Mouse (Mus musculus) cerebellum, adult (tissue): Measurements from ENCODE around the gene Cd320.
"Not testable (repeated sequence)": the region's sequence is repeated elsewhere in the genome, so short reads cannot be mapped to it uniquely, and the experiment has no call there.

Source experiments
- ATAC-seq: cut with Nextera tagmentation; 2 replicates; pipeline ENCODE4 v1.9.2; 2017; ENCODE audit warnings: mild to moderate bottlenecking, moderate library complexity, mixed read lengths; ENCODE audit not compliant: insufficient number of reproducible peaks, low FRiP score, low TSS enrichment

Cd320 gene

GRCm38 (mm10) chr17:33824084-33824996 is 18.6 kb upstream of the Cd320 start, which contains the start of the genes Rps28 and Ndufa7:
Gene Rps28, minus strand, starts transcription at chr17:33824562.
Gene Ndufa7, plus strand, starts transcription at chr17:33824572.
- peak; percentile 87 for ATAC-seq

DNA sequence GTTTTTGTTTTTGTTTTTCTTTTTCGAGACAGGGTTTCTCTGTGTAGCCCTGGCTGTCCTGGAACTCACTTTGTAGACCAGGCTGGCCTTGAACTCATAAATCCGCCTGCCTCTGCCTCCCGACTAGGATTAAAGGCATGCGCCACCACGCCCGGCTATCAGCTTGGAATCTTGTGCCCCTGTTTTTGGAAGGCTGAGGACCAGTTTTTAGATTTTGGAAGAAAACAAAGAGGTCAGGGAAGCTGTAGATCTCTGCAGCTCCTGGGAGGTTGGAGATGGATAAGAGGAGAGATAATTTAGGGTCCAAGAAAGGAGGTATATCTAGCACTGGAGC is 17.9 kb upstream of the Cd320 start:
- ATAC-seq: not testable (repeated sequence)

DNA sequence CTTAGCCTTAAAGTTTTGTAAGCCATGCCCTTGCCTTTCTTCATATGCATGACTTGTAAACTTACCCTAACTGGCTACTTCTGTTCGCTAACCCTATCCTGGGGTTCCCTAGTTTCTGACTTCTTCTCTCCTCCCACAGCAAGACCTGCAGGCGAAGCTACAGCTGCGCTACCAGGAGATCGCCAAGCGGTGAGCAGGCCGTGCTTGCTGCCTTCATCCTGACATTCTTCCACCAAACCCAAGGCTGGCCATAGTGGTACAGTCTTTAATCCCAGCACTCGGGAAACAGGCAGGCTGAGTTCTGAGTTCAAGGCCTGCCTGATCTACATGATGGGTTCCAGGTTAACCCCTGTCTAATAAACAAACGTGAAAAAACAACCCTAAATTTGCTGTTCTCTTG is 17.4 kb upstream of the Cd320 start:
- no peak for ATAC-seq

DNA sequence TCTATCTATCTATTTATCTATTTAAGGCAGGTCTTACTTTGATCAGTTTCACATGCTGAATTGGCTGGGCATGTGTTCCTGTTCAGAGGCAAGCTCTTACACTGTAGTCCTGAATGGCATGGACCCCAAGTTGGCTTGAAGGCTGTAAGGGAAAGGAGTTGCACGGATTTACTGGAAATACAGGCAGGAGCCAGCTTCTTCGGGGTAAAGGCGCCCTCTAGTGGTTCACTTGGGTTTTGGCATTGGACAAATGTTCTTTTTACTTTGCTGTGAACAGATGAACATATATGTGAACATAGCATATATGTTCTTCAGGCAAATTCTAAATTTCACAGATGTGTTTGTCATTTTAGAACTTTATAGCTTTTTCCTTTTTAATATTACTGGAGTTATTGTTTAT is 16.0 kb upstream of the Cd320 start:
- no peak for ATAC-seq

- ATAC-seq: no peak
These were observed 14.0 kb upstream of the Cd320 start for GRCm38 (mm10) chr17:33828892-33829291.

DNA sequence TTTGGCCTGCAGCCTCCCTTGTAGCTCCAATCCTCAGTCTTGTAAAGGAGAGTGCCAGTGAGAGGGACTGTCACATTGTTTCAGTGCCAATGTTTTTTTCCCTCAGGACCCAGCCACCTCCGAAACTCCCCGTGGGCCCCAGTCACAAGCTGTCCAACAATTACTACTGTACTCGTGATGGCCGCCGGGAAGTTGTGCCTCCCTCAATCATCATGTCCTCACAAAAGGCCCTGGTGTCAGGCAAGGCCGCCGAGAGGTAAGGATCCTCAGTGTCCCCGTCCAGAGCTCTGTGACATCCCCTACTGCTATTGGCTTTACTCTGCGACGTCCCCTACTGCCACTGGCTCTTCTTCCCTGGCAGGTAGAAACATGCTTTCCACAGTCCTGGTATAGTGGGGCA is 13.3 kb upstream of the Cd320 start:
- ATAC-seq: no peak

GRCm38 (mm10) chr17:33844196-33844595 is 1.3 kb downstream of the Cd320 start:
- ATAC-seq: no peak

- no peak for ATAC-seq
These were observed 5.2 kb downstream of the Cd320 start for GRCm38 (mm10) chr17:33848139-33848538.

- ATAC-seq: no peak
These were observed 8.4 kb downstream of the Cd320 start for GRCm38 (mm10) chr17:33851331-33851730.

DNA sequence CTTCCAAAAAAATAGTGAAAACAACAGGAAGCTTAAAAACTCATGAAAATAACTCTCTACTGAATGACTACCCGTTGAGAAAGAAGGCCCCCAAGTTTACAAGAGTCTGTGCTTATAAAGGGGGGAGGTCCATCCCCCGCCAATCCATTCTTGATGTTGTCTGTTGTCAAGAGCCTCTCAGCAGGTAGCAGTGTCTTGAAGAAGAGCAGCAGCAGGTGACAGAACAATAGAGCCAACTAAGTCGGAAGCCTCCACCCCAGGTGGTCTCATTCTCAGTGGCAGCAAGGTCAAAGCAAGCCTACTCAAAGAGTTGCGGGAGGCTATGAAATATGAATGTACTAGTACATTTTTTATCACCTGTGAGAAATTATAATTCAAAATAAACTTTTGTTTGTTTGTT is 14.9 kb downstream of the Cd320 start:
- no peak for ATAC-seq

DNA sequence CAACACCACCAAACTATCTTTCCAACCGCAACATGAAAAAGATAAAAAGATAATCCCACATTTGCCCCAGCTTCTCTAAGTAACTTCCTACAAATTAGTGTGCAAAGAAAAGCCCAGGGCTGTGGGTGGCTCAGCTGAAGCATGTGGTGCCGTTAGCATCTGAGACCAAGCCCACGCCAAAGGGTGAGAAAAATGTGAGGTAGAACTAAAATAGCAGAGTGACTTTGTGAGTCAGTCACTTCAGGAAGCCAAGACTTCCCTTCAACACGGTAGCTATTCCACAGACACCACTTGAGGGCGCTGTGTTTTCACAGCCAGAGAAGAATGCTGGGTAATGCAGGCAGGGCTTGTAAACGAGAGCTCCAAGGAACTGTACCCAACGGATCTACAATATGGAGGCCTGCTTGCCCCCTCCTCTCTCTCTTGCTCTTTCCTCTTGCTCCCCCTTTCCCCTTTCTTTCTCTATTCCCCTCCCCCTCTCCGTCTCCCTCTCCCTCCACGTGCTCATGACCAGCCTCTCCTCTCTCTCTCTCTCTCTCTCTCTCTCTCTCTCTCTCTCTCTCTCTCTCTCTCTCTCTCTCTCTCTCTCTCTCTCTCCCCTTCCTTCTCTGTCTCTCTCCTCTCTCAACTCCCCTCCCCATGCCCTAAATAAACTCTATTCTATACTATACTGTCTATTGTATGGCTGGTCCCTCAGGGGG is 22.6 kb downstream of the Cd320 start:
- no peak for ATAC-seq

- not testable (repeated sequence) for ATAC-seq
These were observed 30.6 kb downstream of the Cd320 start, which contains the start of gene Gm7029 for GRCm38 (mm10) chr17:33873537-33873936. Gene Gm7029, plus strand, starts transcription at chr17:33873837.

DNA sequence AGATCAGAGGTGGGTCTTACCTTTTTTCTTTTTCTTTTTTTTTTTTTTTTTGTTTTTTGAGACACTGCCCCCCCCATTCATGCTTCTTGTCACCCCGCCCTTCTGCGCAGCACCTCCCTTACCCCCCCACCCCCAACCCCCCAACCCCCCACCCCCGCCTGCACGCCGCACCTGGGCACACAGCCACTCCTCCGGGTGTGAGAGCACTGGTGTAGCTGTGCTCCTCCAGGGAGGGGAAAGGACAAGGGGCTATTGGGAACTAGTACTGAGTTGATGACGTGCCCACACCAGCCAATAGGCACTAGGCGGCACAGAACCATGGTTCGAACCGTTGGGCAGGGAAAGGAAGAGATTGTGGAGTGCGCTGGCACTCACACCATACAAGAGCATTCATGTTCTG is 31.5 kb downstream of the Cd320 start:
- no peak for ATAC-seq

- ATAC-seq: not testable (repeated sequence)
These were observed 32.9 kb downstream of the Cd320 start for GRCm38 (mm10) chr17:33875797-33876196.

DNA sequence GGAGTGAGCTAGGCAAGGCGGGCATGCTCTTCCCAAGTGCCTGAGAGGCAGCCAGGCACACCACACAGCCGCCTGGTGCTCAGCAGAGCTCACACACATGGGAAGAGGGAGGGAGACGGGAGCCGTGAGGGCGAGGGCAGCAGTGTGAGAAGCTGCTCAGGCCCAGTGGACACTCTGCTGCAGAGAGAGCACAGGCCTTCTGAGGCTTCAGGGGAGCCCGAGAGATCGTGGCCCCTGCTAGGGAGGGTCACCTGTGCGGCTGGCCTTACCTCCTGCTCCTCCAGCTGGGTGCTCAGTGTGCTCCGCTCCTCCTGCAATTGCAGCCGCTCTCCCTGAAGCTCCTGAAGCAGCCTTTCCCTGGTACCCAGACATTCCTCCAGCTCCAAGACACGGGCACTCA is 41.4 kb downstream of the Cd320 start:
- ATAC-seq: not testable (repeated sequence)

GRCm38 (mm10) chr17:33887802-33888201 is 44.9 kb downstream of the Cd320 start:
- ATAC-seq: not testable (repeated sequence)

GRCm38 (mm10) chr17:33888230-33888629 is 45.3 kb downstream of the Cd320 start:
- ATAC-seq: not testable (repeated sequence)

DNA sequence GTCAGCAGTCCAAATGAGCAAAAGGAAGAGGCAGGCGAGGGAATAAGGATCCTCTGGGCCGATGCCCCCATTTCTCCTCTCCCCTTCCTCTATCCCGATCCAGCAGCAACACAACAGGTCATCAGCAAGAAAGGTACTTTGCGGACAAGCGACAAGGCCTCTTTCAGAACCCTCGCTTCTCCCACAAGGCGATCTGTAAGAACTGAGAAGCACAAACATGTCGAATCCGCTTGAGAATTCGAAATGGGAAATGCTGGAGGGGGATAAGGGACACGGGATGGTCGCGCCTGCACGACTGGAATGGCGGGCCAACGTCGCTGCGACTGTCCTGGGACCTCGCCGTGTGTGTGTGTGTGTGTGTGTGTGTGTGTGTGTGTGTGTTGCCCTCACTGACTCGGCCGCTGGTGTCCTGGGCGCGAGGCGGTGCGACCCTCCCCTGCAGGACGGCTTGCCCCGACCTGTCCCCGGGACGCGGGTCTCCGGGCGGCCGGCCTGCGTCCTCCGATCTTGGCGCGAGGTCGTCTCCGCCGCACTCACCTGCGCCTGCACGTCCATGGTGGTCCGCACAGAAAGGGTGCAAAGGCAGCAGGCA is 47.1 kb downstream of the Cd320 start:
- not testable (repeated sequence) for ATAC-seq

- ATAC-seq: peak; percentile 99
These were observed 47.7 kb downstream of the Cd320 start, which contains the start of gene Kifc1 for GRCm38 (mm10) chr17:33890533-33891059. Gene Kifc1, minus strand, starts transcription at chr17:33890661.

DNA sequence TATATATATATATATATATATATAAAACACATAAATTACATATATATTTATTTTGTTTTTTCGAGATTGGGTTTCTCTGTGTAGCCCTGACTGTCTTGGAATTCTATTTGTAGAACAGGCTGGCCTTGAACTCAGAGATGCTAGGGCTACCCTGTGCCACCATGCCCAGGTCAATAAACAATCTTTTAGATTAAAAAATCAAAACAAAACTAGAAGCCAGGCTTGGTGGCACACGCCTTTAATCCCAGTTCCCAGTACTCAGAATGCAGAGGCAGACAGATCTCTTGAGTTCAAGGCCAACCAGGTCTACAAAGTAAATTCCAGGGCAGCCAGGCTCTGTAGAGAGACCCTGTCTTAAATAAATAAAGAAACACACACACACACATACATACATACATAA is 48.5 kb downstream of the Cd320 start:
- no peak for ATAC-seq

DNA sequence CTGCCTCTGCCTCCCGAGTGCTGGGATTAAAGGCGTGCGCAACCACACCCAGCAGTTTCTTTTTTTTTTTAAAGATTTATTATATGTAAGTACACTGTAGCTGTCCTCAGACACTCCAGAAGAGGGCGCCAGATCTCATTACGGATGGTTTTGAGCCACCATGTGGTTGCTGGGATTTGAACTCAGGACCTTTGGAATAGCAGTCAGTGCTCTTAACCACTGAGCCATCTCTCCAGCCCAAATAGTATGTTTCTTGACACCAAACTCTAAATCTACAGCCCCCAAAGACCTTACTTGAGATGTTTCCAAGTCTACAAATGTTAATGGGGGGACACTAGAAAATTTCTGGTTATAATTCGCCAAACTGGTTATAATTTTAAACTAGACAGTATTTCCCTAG is 49.0 kb downstream of the Cd320 start:
- not testable (repeated sequence) for ATAC-seq
